ENCODE assay signal across 16 mouse cellular contexts in the genomic region with DNA sequence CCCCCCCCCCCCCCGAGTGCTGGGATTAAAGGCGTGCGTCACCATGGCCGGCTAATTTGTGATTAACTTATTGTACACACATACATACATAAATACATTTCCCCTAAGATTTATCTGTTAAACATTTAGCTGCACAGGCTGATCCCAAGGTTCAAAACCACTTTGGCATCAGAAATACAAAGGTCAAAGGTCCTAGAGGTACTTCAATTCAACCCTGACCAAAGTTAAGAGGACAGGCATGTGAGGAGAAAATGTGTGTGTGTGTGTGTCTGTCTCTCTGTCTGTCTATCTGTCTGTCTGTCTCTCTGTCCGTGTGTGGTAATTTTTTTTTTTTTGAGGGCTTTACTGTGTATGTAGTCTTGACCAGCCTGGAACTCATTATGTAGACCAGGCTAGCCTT.
"Had no signal": no experiment of that assay in that cellular context is flagged by ENCODE, and none has a peak within 500 bp of the region (broad histone marks: within the 10 kb centered on the region; RNA-seq: fewer than 3 reads in every experiment).

No protein-coding gene starts in this region.

- H3K9me3 ChIP-seq: lung, embryonic 15.5 days; megakaryocyte, embryonic 14.5 days; midbrain, embryonic 13.5 days; midbrain, embryonic 15.5 days; neural tube, embryonic 12.5 days had no signal

- ATAC-seq: lung, postnatal 0 days; midbrain, embryonic 13.5 days; midbrain, embryonic 15.5 days had no signal

- H3K4me3 ChIP-seq: lung, embryonic 15.5 days; megakaryocyte, embryonic 14.5 days; midbrain, embryonic 13.5 days; midbrain, embryonic 15.5 days; neural tube, embryonic 12.5 days had no signal

- H3K9ac ChIP-seq: lung, embryonic 15.5 days; midbrain, embryonic 13.5 days; midbrain, embryonic 15.5 days; neural tube, embryonic 12.5 days had no signal

- H3K4me2 ChIP-seq: lung, embryonic 15.5 days; midbrain, embryonic 11.5 days; midbrain, embryonic 13.5 days; midbrain, embryonic 15.5 days; neural tube, embryonic 12.5 days had no signal

- H3K27me3 ChIP-seq: lung, embryonic 15.5 days; midbrain, embryonic 13.5 days; midbrain, embryonic 15.5 days; neural tube, embryonic 12.5 days had no signal

- H3K36me3 ChIP-seq: lung, embryonic 15.5 days; midbrain, embryonic 13.5 days; midbrain, embryonic 15.5 days; neural tube, embryonic 12.5 days had no signal

- DNase-seq: lung, adult 2 months; lung, postnatal 14 days; lung, postnatal 36 days; right cerebral cortex, postnatal 14 days; spleen, adult 18-20 months; thymus, adult 18-20 months; thymus, postnatal 14 days; thymus, postnatal 36 days had no signal

- H3K27ac ChIP-seq: lung, embryonic 15.5 days; macrophage; midbrain, embryonic 13.5 days; midbrain, embryonic 15.5 days; neural tube, embryonic 12.5 days had no signal

- H3K4me1 ChIP-seq: lung, embryonic 15.5 days; midbrain, embryonic 13.5 days; midbrain, embryonic 15.5 days; neural tube, embryonic 12.5 days had no signal
